Comparison of ENCODE assay signal across 8 mouse cellular contexts in the genomic region with DNA sequence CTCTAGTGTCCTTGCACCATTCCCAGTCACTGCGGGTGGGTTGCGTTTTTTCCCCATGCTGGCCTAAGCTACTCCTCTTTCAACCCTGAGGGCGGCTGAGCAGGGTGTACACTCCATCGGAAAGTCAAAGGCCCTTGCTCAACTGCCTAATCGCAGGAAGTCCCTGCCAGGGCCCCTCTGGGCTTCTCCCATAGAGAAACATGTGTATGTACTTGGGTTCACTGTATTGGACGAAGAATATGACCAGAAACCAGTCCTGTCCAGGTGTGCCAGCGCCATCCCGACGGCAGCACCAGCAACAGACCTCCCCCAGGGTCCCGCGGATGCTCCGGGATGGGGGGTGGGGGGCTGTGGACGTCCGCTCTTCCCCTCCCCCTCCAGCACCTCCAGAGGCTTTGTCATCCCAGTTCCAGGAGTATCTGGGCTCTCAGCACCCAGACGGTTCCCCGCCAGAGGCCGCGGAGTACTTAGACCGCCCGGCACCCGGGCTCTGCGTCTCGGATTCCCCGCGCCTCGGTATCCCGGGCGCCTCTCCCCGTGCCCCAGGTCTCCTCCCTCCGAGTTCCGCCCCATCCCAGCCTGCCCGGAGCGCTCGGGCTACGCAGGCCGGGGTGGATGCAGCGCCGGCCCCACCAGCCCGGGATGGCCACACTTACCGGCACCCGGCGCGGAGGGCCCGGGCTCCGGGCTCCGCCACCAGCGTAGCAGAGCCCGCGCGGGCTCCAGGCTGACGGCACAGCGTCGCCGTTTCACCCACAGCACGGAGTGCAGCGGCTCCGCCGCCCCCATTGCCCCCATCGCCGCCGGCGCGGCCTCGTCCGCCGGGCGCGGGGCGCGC. TPM values are rescaled to one million over a fixed set of nuclear protein-coding genes. Genes with fewer than 3 reads are reported as not detected.
DNase-seq lines count a peak whose midpoint lies in the region; ATAC-seq and TF ChIP-seq lines count a peak whose summit lies in the region.

No protein-coding gene starts in this region.

- ATAC-seq in forebrain, embryonic 16.5 days, result peak; percentile 62
- ATAC-seq in hindbrain, embryonic 15.5 days (ENCODE audit: low FRiP score, low read depth), result peak; percentile 55
- peak; percentile 27 for ATAC-seq in liver, embryonic 11.5 days (replicated peaks; ENCODE audit: low FRiP score)
- 0 out of 2 replicates have a peak, but pooled peaks have one; percentile 11 for ATAC-seq in monocyte, adult 5-6 weeks (replicated peaks; ENCODE audit: insufficient number of reproducible peaks, low FRiP score, low TSS enrichment, poor library complexity, severe bottlenecking)

- peak; percentile 9; the same call in 1 of the 2 replicates for TF ChIP-seq POLR2A in bone marrow macrophage, adult 2 months (IDR thresholded peaks at IDR 0.05; ENCODE audit: borderline replicate concordance, low read depth, low read length)

- TF ChIP-seq CTCF in bone marrow macrophage, adult 2 months (IDR thresholded peaks at IDR 0.05; ENCODE audit: low read depth, low read length), result 0 out of 2 replicates have a peak, but pooled peaks have one; percentile 21

- H3K9ac ChIP-seq in forebrain, embryonic 16.5 days (replicated peaks; ENCODE audit: low read depth, low read length), result peak overlapping the region; percentile 96
- H3K9ac ChIP-seq in hindbrain, embryonic 15.5 days, result peak overlapping the region; percentile 98
- peak overlapping the region; percentile 75 for H3K9ac ChIP-seq in liver, embryonic 11.5 days (ENCODE audit: low read depth, low read length)

- no peaks in the 10 kb centered on the region for H3K36me3 ChIP-seq in forebrain, embryonic 16.5 days (ENCODE audit: control insufficient read depth, insufficient read depth)
- H3K36me3 ChIP-seq in hindbrain, embryonic 15.5 days, result no peaks in the 10 kb centered on the region
- no peaks in the 10 kb centered on the region for H3K36me3 ChIP-seq in liver, embryonic 11.5 days (ENCODE audit: control insufficient read depth, insufficient read depth, low read length)

- WGBS in forebrain, embryonic 16.5 days, result under 1% methylated on average over 70 of the region's 70 CpGs
- WGBS in hindbrain, embryonic 15.5 days, result under 1% methylated on average over 67 of the region's 70 CpGs
- under 1% methylated on average over 70 of the region's 70 CpGs for WGBS in liver, embryonic 11.5 days

- H3K4me2 ChIP-seq in forebrain, embryonic 16.5 days (ENCODE audit: low read length), result peak overlapping the region; percentile 95
- H3K4me2 ChIP-seq in hindbrain, embryonic 15.5 days, result peak overlapping the region; percentile 90
- H3K4me2 ChIP-seq in liver, embryonic 11.5 days, result peak overlapping the region; percentile 94

- H3K27ac ChIP-seq in bone marrow macrophage, adult 2 months (ENCODE audit: insufficient read depth, low read depth, low read length), result peak overlapping the region; percentile 89
- peak overlapping the region; percentile 76 for H3K27ac ChIP-seq in forebrain, embryonic 16.5 days (ENCODE audit: low read length)
- H3K27ac ChIP-seq in hindbrain, embryonic 15.5 days (replicated peaks), result peak overlapping the region; percentile 93
- peak overlapping the region; percentile 56 for H3K27ac ChIP-seq in liver, embryonic 11.5 days (ENCODE audit: low read depth, low read length)

- H3K27me3 ChIP-seq in forebrain, embryonic 16.5 days (replicated peaks; ENCODE audit: control insufficient read depth, insufficient read depth, low read length), result no peaks in the 10 kb centered on the region
- H3K27me3 ChIP-seq in hindbrain, embryonic 15.5 days, result no peaks in the 10 kb centered on the region
- peaks cover 15% of the 10 kb centered on the region for H3K27me3 ChIP-seq in liver, embryonic 11.5 days (replicated peaks; ENCODE audit: control insufficient read depth, insufficient read depth, low read length)

- H3K4me3 ChIP-seq in bone marrow macrophage, adult 2 months (ENCODE audit: insufficient read depth, low read length), result peak overlapping the region; percentile 74
- H3K4me3 ChIP-seq in forebrain, embryonic 16.5 days (replicated peaks; ENCODE audit: low read length), result peak overlapping the region; percentile 87
- H3K4me3 ChIP-seq in hindbrain, embryonic 15.5 days, result peak overlapping the region; percentile 98
- H3K4me3 ChIP-seq in liver, embryonic 11.5 days (ENCODE audit: low read depth, low read length), result peak overlapping the region; percentile 80

- peak; percentile 40 for DNase-seq in right cerebral cortex, adult 18-20 months
- no peak for DNase-seq in right cerebral cortex, postnatal 36 days (ENCODE audit: low spot score in 2 of 2)
- DNase-seq in liver, embryonic 11.5 days (ENCODE audit: low spot score), result peak; percentile 60
- DNase-seq in thymus, postnatal 4 days, result peak; percentile 73

- H3K4me1 ChIP-seq in bone marrow macrophage, adult 2 months (ENCODE audit: control insufficient read depth, insufficient read depth, low read length), result peaks cover 51% of the 10 kb centered on the region
- peaks cover 37% of the 10 kb centered on the region for H3K4me1 ChIP-seq in forebrain, embryonic 16.5 days (replicated peaks; ENCODE audit: control insufficient read depth, insufficient read depth, low read length)
- H3K4me1 ChIP-seq in hindbrain, embryonic 15.5 days (replicated peaks), result peaks cover 59% of the 10 kb centered on the region
- peaks cover 30% of the 10 kb centered on the region for H3K4me1 ChIP-seq in liver, embryonic 11.5 days (replicated peaks; ENCODE audit: control insufficient read depth, insufficient read depth, low read length)

- no peaks in the 10 kb centered on the region for H3K9me3 ChIP-seq in forebrain, embryonic 16.5 days (ENCODE audit: control insufficient read depth, low read length)
- H3K9me3 ChIP-seq in hindbrain, embryonic 15.5 days, result no peaks in the 10 kb centered on the region
- no peaks in the 10 kb centered on the region for H3K9me3 ChIP-seq in liver, embryonic 11.5 days (ENCODE audit: control insufficient read depth, low read length)

RNA-seq across cellular contexts. Expression of gene Cerk, which starts 0.9 kb away (rescaled TPM):
- 103 and 111 TPM in 2 replicates for polyA plus RNA-seq in bone marrow macrophage, adult 2 months (2012; ENCODE audit: insufficient read depth, insufficient read length, missing spikeins)
- polyA plus RNA-seq in forebrain, embryonic 16.5 days (2015; fragmentation: Nextera tagmentation; extraction: Ambion mirVana), result 23.4 and 23.8 TPM in 2 replicates
- 23.2 and 24.5 TPM in 2 replicates for polyA plus RNA-seq in hindbrain, embryonic 15.5 days (2015; fragmentation: Nextera tagmentation; extraction: Ambion mirVana)
- polyA plus RNA-seq in liver, embryonic 11.5 days (2014; fragmentation: Nextera tagmentation; extraction: Ambion mirVana), result 8.4 and 8.5 TPM in 2 replicates
- total RNA-seq in monocyte, adult 5-6 weeks (2017), result 37.3 to 42.5 TPM (median 38.1 TPM) in 3 replicates

RNA-seq across cellular contexts. Expression of gene Tbc1d22a, which starts 29.2 kb away (rescaled TPM):
- 37.2 and 39.8 TPM in 2 replicates for polyA plus RNA-seq in bone marrow macrophage, adult 2 months (2012; ENCODE audit: insufficient read depth, insufficient read length, missing spikeins)
- polyA plus RNA-seq in forebrain, embryonic 16.5 days (2015; fragmentation: Nextera tagmentation; extraction: Ambion mirVana), result 11.6 and 13.4 TPM in 2 replicates
- polyA plus RNA-seq in hindbrain, embryonic 15.5 days (2015; fragmentation: Nextera tagmentation; extraction: Ambion mirVana), result 11.7 and 13.2 TPM in 2 replicates
- 10.8 and 11.7 TPM in 2 replicates for polyA plus RNA-seq in liver, embryonic 11.5 days (2014; fragmentation: Nextera tagmentation; extraction: Ambion mirVana)
- 24.4 to 47.7 TPM (median 28.3 TPM) in 3 replicates for total RNA-seq in monocyte, adult 5-6 weeks (2017)

Comparison
In these comparisons a context has a peak if more than half of its experiments do, and no peak if none do; other contexts are left out.
1. DNase-seq: peak in right cerebral cortex, adult 18-20 months (single experiment), liver, embryonic 11.5 days (single experiment) and thymus, postnatal 4 days (single experiment); none in right cerebral cortex, postnatal 36 days (0 of 2).
2. ATAC-seq: peak in every context shown above with its lines; median percentile 62 in forebrain, embryonic 16.5 days; 55 in hindbrain, embryonic 15.5 days; 27 in liver, embryonic 11.5 days; 11 in monocyte, adult 5-6 weeks.
3. Peak in every context shown above with its lines, with median percentiles within 50 percentile points of each other: H3K27ac ChIP-seq, H3K4me3 ChIP-seq, H3K4me2 ChIP-seq and H3K9ac ChIP-seq.